Mouse (Mus musculus): ENCODE measurements around the gene Hspa12b. TPM values are rescaled to one million over a fixed set of nuclear protein-coding genes. Genes with fewer than 3 reads are reported as not detected.
A peak's percentile ranks its signal among the peaks of the same experiment; 100 is the strongest.

Hspa12b gene
- total RNA-seq, 1 experiment, result 1.7 TPM

DNA sequence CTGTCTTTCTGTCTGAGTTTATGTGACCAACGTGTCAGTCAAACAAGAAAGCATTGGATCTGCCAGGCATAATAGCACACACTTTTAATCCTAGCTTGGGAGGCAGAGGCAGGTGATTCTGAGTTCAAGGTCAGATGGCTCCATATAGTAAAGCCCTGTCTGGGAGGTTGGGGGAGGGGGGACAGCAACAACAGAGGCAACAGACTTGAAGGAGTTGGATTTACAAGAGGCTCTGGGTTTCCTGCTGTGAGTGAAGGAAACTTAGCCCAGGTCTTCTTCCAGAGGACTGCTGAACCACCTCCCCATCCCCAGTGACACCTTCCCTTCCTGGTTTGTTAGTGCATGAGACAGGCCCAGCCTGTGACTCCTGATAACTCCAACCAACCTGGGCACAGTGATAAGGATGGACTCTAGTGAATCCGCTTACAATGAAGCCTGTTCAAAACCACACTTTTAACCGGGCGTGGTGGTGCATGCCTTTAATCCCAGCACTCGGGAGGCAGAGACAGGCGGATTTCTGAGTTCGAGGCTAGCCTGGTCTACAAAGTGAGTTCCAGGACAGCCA lies 25.2 kb downstream of the Hspa12b start:
- in situ Hi-C loops (cut with MboI; ENCODE audit: low sequenced_read_pairs in 2 of 2, unreplicated experiment in 2 of 2), result no loop called here
- TF ChIP-seq ZC3H11A (IDR thresholded peaks at IDR 0.05; ENCODE audit: borderline replicate concordance, low read depth, low read length), result no peak
- no peak for TF ChIP-seq ZNF384 (IDR thresholded peaks at IDR 0.05; ENCODE audit: low read depth, low read length)
- no peak for TF ChIP-seq MAFK (IDR thresholded peaks at IDR 0.05; ENCODE audit: insufficient read depth, low read depth, low read length)
- no peak for TF ChIP-seq HCFC1 (IDR thresholded peaks at IDR 0.05; ENCODE audit: borderline replicate concordance, insufficient read depth, low read length)
- TF ChIP-seq CHD2 (IDR thresholded peaks at IDR 0.05; ENCODE audit: low read depth, low read length), result no peak
- Histone ChIP-seq H3K9ac (ENCODE audit: insufficient read depth, low read depth, low read length, poor library complexity, severe bottlenecking) (no peak overlapping the region), H3K36me3 (ENCODE audit: control insufficient read depth, insufficient read depth, low read length, poor library complexity, severe bottlenecking) (peaks cover 32% of the 10 kb centered on the region), H3K9me3 (ENCODE audit: control insufficient read depth, insufficient read depth, low read depth, low read length) (no peaks in the 10 kb centered on the region), H3K27ac (ENCODE audit: insufficient read depth, low read depth, low read length, poor library complexity, severe bottlenecking) (peak overlapping the region; percentile 56; the same call in 1 of the 2 replicates), H3K4me3 (ENCODE audit: insufficient read depth in 1 of 2, low read depth in 1 of 2, low read length in 2 of 2, poor library complexity in 1 of 2, severe bottlenecking in 1 of 2) (no peak overlapping the region), H3K4me1 (ENCODE audit: control insufficient read depth in 2 of 2, insufficient read depth in 2 of 2, low read length in 2 of 2, poor library complexity in 1 of 2) (peaks cover 7 to 15% of the 10 kb centered on the region in 2 experiments)
- DNase-seq (ENCODE audit: low read depth, low spot score), result no peak

DNA sequence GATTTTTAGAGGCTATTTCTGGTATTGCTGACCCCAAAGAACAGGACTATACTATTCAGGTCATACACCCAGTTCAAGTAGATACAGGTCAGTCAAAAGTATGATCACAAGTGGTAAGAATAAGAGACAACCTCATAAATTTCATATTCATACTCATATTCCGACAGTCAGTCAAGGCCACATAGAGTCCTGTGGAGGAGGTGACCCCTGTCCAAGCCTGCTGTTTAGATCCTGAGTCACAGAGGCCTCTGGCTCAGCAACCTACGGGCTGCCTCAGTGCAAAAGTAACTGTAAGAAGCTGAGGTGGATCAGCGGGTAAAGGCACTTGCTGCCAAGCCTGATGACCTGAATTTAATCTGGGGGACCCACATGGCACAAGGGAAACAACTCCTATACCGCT lies 27.0 kb downstream of the Hspa12b start:
- peaks cover 21% of the 10 kb centered on the region for H3K36me3 ChIP-seq (ENCODE audit: control insufficient read depth, insufficient read depth, low read length, poor library complexity, severe bottlenecking)
- no peak overlapping the region for H3K9ac ChIP-seq (ENCODE audit: insufficient read depth, low read depth, low read length, poor library complexity, severe bottlenecking)
- no peak overlapping the region for H3K27ac ChIP-seq (ENCODE audit: insufficient read depth, low read depth, low read length, poor library complexity, severe bottlenecking)
- H3K4me3 ChIP-seq (ENCODE audit: insufficient read depth in 1 of 2, low read depth in 1 of 2, low read length in 2 of 2, poor library complexity in 1 of 2, severe bottlenecking in 1 of 2), result no peak overlapping the region
- in situ Hi-C loops (cut with MboI; ENCODE audit: low sequenced_read_pairs in 2 of 2, unreplicated experiment in 2 of 2), result no loop called here
- TF ChIP-seq CHD2 (IDR thresholded peaks at IDR 0.05; ENCODE audit: low read depth, low read length) (no peak), ZNF384 (IDR thresholded peaks at IDR 0.05; ENCODE audit: low read depth, low read length) (no peak)
- no peak for DNase-seq (ENCODE audit: low read depth, low spot score)
- H3K9me3 ChIP-seq (ENCODE audit: control insufficient read depth, insufficient read depth, low read depth, low read length), result no peaks in the 10 kb centered on the region
- peaks cover 7 to 21% of the 10 kb centered on the region in 2 experiments for H3K4me1 ChIP-seq (ENCODE audit: control insufficient read depth in 2 of 2, insufficient read depth in 2 of 2, low read length in 2 of 2, poor library complexity in 1 of 2)

DNA sequence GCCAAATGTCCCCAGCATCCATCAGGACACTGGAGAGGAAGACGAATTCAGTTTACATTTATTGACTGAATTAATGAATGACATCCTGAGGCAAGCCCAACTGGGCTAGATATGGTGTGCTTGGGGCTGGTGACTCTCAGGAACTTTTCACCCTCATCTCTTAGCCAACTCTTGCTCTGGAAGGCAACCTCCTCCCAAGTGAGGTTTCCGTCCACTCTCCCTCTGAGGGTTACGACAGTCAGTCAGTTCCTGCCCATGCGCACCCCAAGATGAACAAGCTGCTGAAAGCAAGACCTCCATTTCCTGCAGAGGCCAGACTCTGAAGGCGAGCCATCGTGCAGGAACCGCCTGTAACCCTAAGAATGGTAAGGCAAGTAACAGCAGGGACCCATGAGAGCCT lies 29.9 kb downstream of the Hspa12b start:
- DNase-seq (ENCODE audit: low read depth, low spot score), result no peak
- H3K36me3 ChIP-seq (ENCODE audit: control insufficient read depth, insufficient read depth, low read length, poor library complexity, severe bottlenecking), result peaks cover 8% of the 10 kb centered on the region
- H3K9me3 ChIP-seq (ENCODE audit: control insufficient read depth, insufficient read depth, low read depth, low read length), result no peaks in the 10 kb centered on the region
- no peak for TF ChIP-seq MAFK (IDR thresholded peaks at IDR 0.05; ENCODE audit: insufficient read depth, low read depth, low read length)
- TF ChIP-seq ZNF384 (IDR thresholded peaks at IDR 0.05; ENCODE audit: low read depth, low read length), result no peak
- H3K4me3 ChIP-seq (ENCODE audit: insufficient read depth in 1 of 2, low read depth in 1 of 2, low read length in 2 of 2, poor library complexity in 1 of 2, severe bottlenecking in 1 of 2), result no peak overlapping the region
- H3K4me1 ChIP-seq (ENCODE audit: control insufficient read depth in 2 of 2, insufficient read depth in 2 of 2, low read length in 2 of 2, poor library complexity in 1 of 2), result peaks cover 3 to 16% of the 10 kb centered on the region in 2 experiments
- in situ Hi-C loops (cut with MboI; ENCODE audit: low sequenced_read_pairs in 2 of 2, unreplicated experiment in 2 of 2), result no loop called here
- H3K9ac ChIP-seq (ENCODE audit: insufficient read depth, low read depth, low read length, poor library complexity, severe bottlenecking), result no peak overlapping the region
- H3K27ac ChIP-seq (ENCODE audit: insufficient read depth, low read depth, low read length, poor library complexity, severe bottlenecking), result no peak overlapping the region

DNA sequence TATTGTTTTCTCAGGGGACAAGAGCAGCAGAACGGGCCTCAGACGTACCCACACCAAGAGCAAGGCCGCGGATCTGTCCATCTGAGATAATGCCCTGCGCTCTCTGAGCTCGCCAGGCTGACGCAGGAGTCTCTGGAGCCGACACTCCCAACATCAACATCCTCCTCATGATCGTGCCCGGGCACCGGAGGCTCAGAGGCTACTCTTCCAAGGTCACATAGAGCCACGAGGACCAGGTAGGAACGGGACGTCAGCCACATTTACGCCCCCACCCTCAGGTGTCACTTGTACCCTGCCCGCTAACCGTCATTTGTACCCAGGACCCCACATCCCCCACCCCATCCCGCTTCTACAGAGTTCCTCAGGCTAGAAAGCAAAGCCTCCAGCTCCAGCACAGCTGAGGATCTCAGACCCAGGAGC lies 32.4 kb downstream of the Hspa12b start:
- H3K9ac ChIP-seq (ENCODE audit: insufficient read depth, low read depth, low read length, poor library complexity, severe bottlenecking), result peak overlapping the region; percentile 85
- H3K27ac ChIP-seq (ENCODE audit: insufficient read depth, low read depth, low read length, poor library complexity, severe bottlenecking), result no peak overlapping the region; the same call in 1 of the 2 replicates
- peaks cover 0 to 6% of the 10 kb centered on the region in 2 experiments; a peak in 1 of 4 replicates for H3K4me1 ChIP-seq (ENCODE audit: control insufficient read depth in 2 of 2, insufficient read depth in 2 of 2, low read length in 2 of 2, poor library complexity in 1 of 2)
- DNase-seq (ENCODE audit: low read depth, low spot score), result no peak
- H3K4me3 ChIP-seq (ENCODE audit: insufficient read depth in 1 of 2, low read depth in 1 of 2, low read length in 2 of 2, poor library complexity in 1 of 2, severe bottlenecking in 1 of 2), result peak overlapping the region; percentile 80 to 82
- H3K36me3 ChIP-seq (ENCODE audit: control insufficient read depth, insufficient read depth, low read length, poor library complexity, severe bottlenecking), result peaks cover 4% of the 10 kb centered on the region
- in situ Hi-C loops (cut with MboI; ENCODE audit: low sequenced_read_pairs in 2 of 2, unreplicated experiment in 2 of 2), result no loop called here
- TF ChIP-seq ZNF384 (IDR thresholded peaks at IDR 0.05; ENCODE audit: low read depth, low read length), result no peak
- H3K9me3 ChIP-seq (ENCODE audit: control insufficient read depth, insufficient read depth, low read depth, low read length), result no peaks in the 10 kb centered on the region

DNA sequence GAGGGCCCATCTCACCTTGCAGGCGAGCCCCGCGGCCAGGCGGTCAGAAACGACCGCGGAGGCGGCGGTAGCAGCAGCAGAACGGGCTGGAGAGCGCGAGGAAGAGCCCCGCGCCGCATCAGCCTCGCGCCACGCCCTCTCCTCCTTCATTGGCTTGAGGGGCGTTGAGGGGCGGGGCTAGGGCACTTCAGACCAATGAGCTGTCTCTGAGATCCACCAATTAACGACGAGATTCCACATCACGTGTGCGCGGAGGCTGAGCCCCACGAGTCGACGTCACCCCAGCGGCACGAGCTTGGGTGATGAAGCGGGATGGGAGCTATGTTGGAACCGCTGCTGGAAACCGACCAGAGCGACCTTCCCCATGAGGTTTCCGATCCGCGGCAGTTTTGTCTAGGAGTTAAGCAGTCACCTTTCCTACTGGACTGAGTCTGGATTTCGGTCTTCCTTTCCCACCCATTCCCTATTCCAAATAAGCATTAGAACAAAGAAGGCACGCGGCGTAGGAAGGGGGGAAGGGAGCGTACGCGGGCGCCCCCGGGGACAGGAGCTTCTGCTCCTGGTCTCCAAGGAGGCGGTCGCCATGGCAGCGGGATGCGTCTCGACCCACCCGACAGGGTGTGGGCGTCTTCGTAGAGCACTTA lies 33.0 kb downstream of the Hspa12b start, which contains the start of gene 1700037H04Rik:
Gene 1700037H04Rik (minus strand): TSS at position 144 of the 644 bp plus-strand sequence.
- Histone ChIP-seq H3K4me3 (ENCODE audit: insufficient read depth in 1 of 2, low read depth in 1 of 2, low read length in 2 of 2, poor library complexity in 1 of 2, severe bottlenecking in 1 of 2) (peak within 1 kb of the TSS; percentile 80 to 82), H3K9me3 (ENCODE audit: control insufficient read depth, insufficient read depth, low read depth, low read length) (no peaks in the 10 kb centered on the region), H3K9ac (ENCODE audit: insufficient read depth, low read depth, low read length, poor library complexity, severe bottlenecking) (peak within 1 kb of the TSS; percentile 85), H3K36me3 (ENCODE audit: control insufficient read depth, insufficient read depth, low read length, poor library complexity, severe bottlenecking) (no peaks in the 10 kb centered on the region; the same call in 1 of the 2 replicates), H3K27ac (ENCODE audit: insufficient read depth, low read depth, low read length, poor library complexity, severe bottlenecking) (peak within 1 kb of the TSS; percentile 72), H3K4me1 (ENCODE audit: control insufficient read depth in 2 of 2, insufficient read depth in 2 of 2, low read length in 2 of 2, poor library complexity in 1 of 2) (peaks cover 0 to 6% of the 10 kb centered on the region in 2 experiments; a peak in 1 of 4 replicates)
- peak; percentile 99 for DNase-seq (ENCODE audit: low read depth, low spot score)
- TF ChIP-seq ZC3H11A (IDR thresholded peaks at IDR 0.05; ENCODE audit: borderline replicate concordance, low read depth, low read length) (no peak), HCFC1 (IDR thresholded peaks at IDR 0.05; ENCODE audit: borderline replicate concordance, insufficient read depth, low read length) (peak; percentile 30; the same call in 1 of the 2 replicates), MAFK (IDR thresholded peaks at IDR 0.05; ENCODE audit: insufficient read depth, low read depth, low read length) (no peak), ZNF384 (IDR thresholded peaks at IDR 0.05; ENCODE audit: low read depth, low read length) (no peak), CHD2 (IDR thresholded peaks at IDR 0.05; ENCODE audit: low read depth, low read length) (no peak; the same call in 1 of the 2 replicates)
- in situ Hi-C loops (cut with MboI; ENCODE audit: low sequenced_read_pairs in 2 of 2, unreplicated experiment in 2 of 2), result no loop called here
